Mouse (Mus musculus): ENCODE measurements around the gene Trim2. TPM values are rescaled to one million over a fixed set of nuclear protein-coding genes. Genes with fewer than 3 reads are reported as not detected.

Gene Trim2
- polyA plus RNA-seq, 1 experiment from 2014 or later = 37.7 TPM

DNA sequence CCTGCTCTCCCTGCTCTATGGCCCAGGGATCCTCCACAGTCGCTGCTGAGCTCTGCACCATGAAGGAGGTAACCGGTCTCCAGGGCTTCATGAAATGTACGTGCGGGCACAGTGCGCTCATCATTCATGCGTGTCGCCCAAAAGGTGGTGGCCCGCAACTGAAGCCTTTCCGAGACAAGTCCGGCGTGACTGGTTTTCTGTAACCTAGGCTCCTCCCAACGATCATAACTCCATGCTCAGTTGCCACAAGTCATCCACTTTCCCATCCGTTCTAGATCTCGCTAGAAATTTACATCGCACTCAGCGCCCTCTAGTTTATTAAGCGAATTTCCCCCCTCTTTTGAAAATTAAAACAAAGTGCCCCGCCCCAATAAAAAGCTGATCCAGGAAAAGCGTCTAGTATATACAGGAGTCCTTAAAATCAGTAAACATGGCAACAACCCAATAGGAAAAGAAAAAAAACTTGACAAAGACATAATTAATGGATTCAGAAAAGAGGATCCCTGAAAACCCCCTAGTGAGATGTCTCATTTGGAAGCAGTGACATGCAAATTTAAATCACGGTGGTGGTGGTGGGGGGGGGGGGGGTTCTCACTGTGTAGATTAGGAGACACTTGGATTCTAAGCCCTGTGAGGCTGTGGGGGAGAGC, 28.2 kb upstream of the Trim2 start:
- ATAC-seq (replicated peaks; ENCODE audit: insufficient number of reproducible peaks, low FRiP score, low TSS enrichment, low read depth) (no peak), DNase-seq (ENCODE audit: low spot score) (no peak)
- 7% methylated on average over 20 of the region's 20 CpGs for WGBS
- no peaks in the 10 kb centered on the region for H3K9me3 ChIP-seq (replicated peaks; ENCODE audit: control insufficient read depth, low read length)
- H3K4me3 ChIP-seq (ENCODE audit: low read depth, low read length) = no peak overlapping the region
- H3K4me2 ChIP-seq (ENCODE audit: low read depth, low read length) = peak overlapping the region; percentile 2
- H3K36me3 ChIP-seq (replicated peaks; ENCODE audit: control insufficient read depth, insufficient read depth, low read depth, low read length) = no peaks in the 10 kb centered on the region
- peaks cover 4% of the 10 kb centered on the region; the same call in 1 of the 2 replicates for H3K27me3 ChIP-seq (ENCODE audit: control insufficient read depth, insufficient read depth, low read length)
- H3K4me1 ChIP-seq (ENCODE audit: control insufficient read depth, insufficient read depth, low read length) = no peaks in the 10 kb centered on the region; the same call in 1 of the 2 replicates
- H3K27ac ChIP-seq (replicated peaks; ENCODE audit: low read depth, low read length) = no peak overlapping the region
- H3K9ac ChIP-seq (replicated peaks; ENCODE audit: low read length) = no peak overlapping the region

GRCm38 (mm10) chr3:84333400-84334349, 27.0 kb upstream of the Trim2 start:
- H3K4me1 ChIP-seq (ENCODE audit: control insufficient read depth, insufficient read depth, low read length) = no peaks in the 10 kb centered on the region; the same call in 1 of the 2 replicates
- 46% methylated on average over 22 of the region's 22 CpGs for WGBS
- DNase-seq (ENCODE audit: low spot score) (peak; percentile 73), ATAC-seq (replicated peaks; ENCODE audit: insufficient number of reproducible peaks, low FRiP score, low TSS enrichment, low read depth) (no peak)
- peak overlapping the region; percentile 11 for H3K4me2 ChIP-seq (ENCODE audit: low read depth, low read length)
- no peaks in the 10 kb centered on the region for H3K9me3 ChIP-seq (replicated peaks; ENCODE audit: control insufficient read depth, low read length)
- peaks cover 4% of the 10 kb centered on the region; the same call in 1 of the 2 replicates for H3K27me3 ChIP-seq (ENCODE audit: control insufficient read depth, insufficient read depth, low read length)
- H3K27ac ChIP-seq (replicated peaks; ENCODE audit: low read depth, low read length) = no peak overlapping the region
- H3K36me3 ChIP-seq (replicated peaks; ENCODE audit: control insufficient read depth, insufficient read depth, low read depth, low read length) = no peaks in the 10 kb centered on the region
- H3K4me3 ChIP-seq (ENCODE audit: low read depth, low read length) = no peak overlapping the region
- H3K9ac ChIP-seq (replicated peaks; ENCODE audit: low read length) = no peak overlapping the region

GRCm38 (mm10) chr3:84330210-84330609, 23.5 kb upstream of the Trim2 start:
- Histone ChIP-seq H3K36me3 (replicated peaks; ENCODE audit: control insufficient read depth, insufficient read depth, low read depth, low read length) (no peaks in the 10 kb centered on the region), H3K4me3 (ENCODE audit: low read depth, low read length) (no peak overlapping the region), H3K9me3 (replicated peaks; ENCODE audit: control insufficient read depth, low read length) (no peaks in the 10 kb centered on the region), H3K27ac (replicated peaks; ENCODE audit: low read depth, low read length) (no peak overlapping the region), H3K4me1 (ENCODE audit: control insufficient read depth, insufficient read depth, low read length) (no peaks in the 10 kb centered on the region; the same call in 1 of the 2 replicates), H3K9ac (replicated peaks; ENCODE audit: low read length) (no peak overlapping the region), H3K27me3 (ENCODE audit: control insufficient read depth, insufficient read depth, low read length) (peaks cover 4% of the 10 kb centered on the region; the same call in 1 of the 2 replicates), H3K4me2 (ENCODE audit: low read depth, low read length) (no peak overlapping the region)
- no peak for ATAC-seq (replicated peaks; ENCODE audit: insufficient number of reproducible peaks, low FRiP score, low TSS enrichment, low read depth)
- DNase-seq (ENCODE audit: low spot score) = no peak
- 84% methylated on average over 2 of the region's 2 CpGs for WGBS

GRCm38 (mm10) chr3:84324967-84325441, 18.3 kb upstream of the Trim2 start:
- WGBS = 83% methylated on average over 12 of the region's 12 CpGs
- Histone ChIP-seq H3K27me3 (ENCODE audit: control insufficient read depth, insufficient read depth, low read length) (no peaks in the 10 kb centered on the region), H3K27ac (replicated peaks; ENCODE audit: low read depth, low read length) (no peak overlapping the region), H3K4me1 (ENCODE audit: control insufficient read depth, insufficient read depth, low read length) (no peaks in the 10 kb centered on the region), H3K9me3 (replicated peaks; ENCODE audit: control insufficient read depth, low read length) (no peaks in the 10 kb centered on the region), H3K9ac (replicated peaks; ENCODE audit: low read length) (no peak overlapping the region), H3K4me2 (ENCODE audit: low read depth, low read length) (no peak overlapping the region), H3K4me3 (ENCODE audit: low read depth, low read length) (no peak overlapping the region), H3K36me3 (replicated peaks; ENCODE audit: control insufficient read depth, insufficient read depth, low read depth, low read length) (no peaks in the 10 kb centered on the region)
- DNase-seq (ENCODE audit: low spot score) = no peak
- ATAC-seq (replicated peaks; ENCODE audit: insufficient number of reproducible peaks, low FRiP score, low TSS enrichment, low read depth) = no peak

GRCm38 (mm10) chr3:84324478-84324877, 17.8 kb upstream of the Trim2 start:
- Histone ChIP-seq H3K27ac (replicated peaks; ENCODE audit: low read depth, low read length) (no peak overlapping the region), H3K4me3 (ENCODE audit: low read depth, low read length) (no peak overlapping the region), H3K27me3 (ENCODE audit: control insufficient read depth, insufficient read depth, low read length) (no peaks in the 10 kb centered on the region), H3K4me1 (ENCODE audit: control insufficient read depth, insufficient read depth, low read length) (no peaks in the 10 kb centered on the region), H3K36me3 (replicated peaks; ENCODE audit: control insufficient read depth, insufficient read depth, low read depth, low read length) (no peaks in the 10 kb centered on the region), H3K9me3 (replicated peaks; ENCODE audit: control insufficient read depth, low read length) (no peaks in the 10 kb centered on the region), H3K9ac (replicated peaks; ENCODE audit: low read length) (no peak overlapping the region), H3K4me2 (ENCODE audit: low read depth, low read length) (no peak overlapping the region)
- WGBS = 10% methylated on average over 3 of the region's 3 CpGs
- DNase-seq (ENCODE audit: low spot score) (peak; percentile 72), ATAC-seq (replicated peaks; ENCODE audit: insufficient number of reproducible peaks, low FRiP score, low TSS enrichment, low read depth) (no peak; the same call in 1 of the 2 replicates)

- WGBS = 42% methylated on average over 5 of the region's 6 CpGs
- no peak overlapping the region for H3K4me3 ChIP-seq (ENCODE audit: low read depth, low read length)
- H3K27me3 ChIP-seq (ENCODE audit: control insufficient read depth, insufficient read depth, low read length) = no peaks in the 10 kb centered on the region
- H3K9me3 ChIP-seq (replicated peaks; ENCODE audit: control insufficient read depth, low read length) = no peaks in the 10 kb centered on the region
- H3K4me1 ChIP-seq (ENCODE audit: control insufficient read depth, insufficient read depth, low read length) = no peaks in the 10 kb centered on the region
- no peak for DNase-seq (ENCODE audit: low spot score)
- H3K36me3 ChIP-seq (replicated peaks; ENCODE audit: control insufficient read depth, insufficient read depth, low read depth, low read length) = no peaks in the 10 kb centered on the region
- H3K4me2 ChIP-seq (ENCODE audit: low read depth, low read length) = no peak overlapping the region
- no peak overlapping the region for H3K9ac ChIP-seq (replicated peaks; ENCODE audit: low read length)
- no peak for ATAC-seq (replicated peaks; ENCODE audit: insufficient number of reproducible peaks, low FRiP score, low TSS enrichment, low read depth)
- H3K27ac ChIP-seq (replicated peaks; ENCODE audit: low read depth, low read length) = no peak overlapping the region
Measured at GRCm38 (mm10) chr3:84324000-84324399, 17.3 kb upstream of the Trim2 start.

GRCm38 (mm10) chr3:84319504-84319903, 12.8 kb upstream of the Trim2 start:
- Histone ChIP-seq H3K4me1 (ENCODE audit: control insufficient read depth, insufficient read depth, low read length) (no peaks in the 10 kb centered on the region; the same call in 1 of the 2 replicates), H3K4me3 (ENCODE audit: low read depth, low read length) (no peak overlapping the region), H3K9ac (replicated peaks; ENCODE audit: low read length) (no peak overlapping the region), H3K36me3 (replicated peaks; ENCODE audit: control insufficient read depth, insufficient read depth, low read depth, low read length) (no peaks in the 10 kb centered on the region), H3K27me3 (ENCODE audit: control insufficient read depth, insufficient read depth, low read length) (no peaks in the 10 kb centered on the region), H3K4me2 (ENCODE audit: low read depth, low read length) (no peak overlapping the region), H3K27ac (replicated peaks; ENCODE audit: low read depth, low read length) (no peak overlapping the region), H3K9me3 (replicated peaks; ENCODE audit: control insufficient read depth, low read length) (no peaks in the 10 kb centered on the region)
- DNase-seq (ENCODE audit: low spot score) (no peak), ATAC-seq (replicated peaks; ENCODE audit: insufficient number of reproducible peaks, low FRiP score, low TSS enrichment, low read depth) (no peak)
- WGBS = 84% methylated on average over 3 of the region's 3 CpGs
